Mouse (Mus musculus) lung, postnatal 14 days (tissue): ENCODE data around the gene Setx.
A peak's percentile ranks its signal among the peaks of the same experiment; 100 is the strongest.
"Not testable (repeated sequence)": the region's sequence is repeated elsewhere in the genome, so short reads cannot be mapped to it uniquely, and the experiment has no call there.

ENCODE experiments used
- DNase-seq: peaks from one replicate; pipeline ENCODE4 v3.0.0; 2021

Gene Setx

GRCm38 (mm10) chr2:29123907-29124569 is at the start of gene Setx:
Gene Setx (plus strand): TSS chr2:29124181.
- no peak for DNase-seq

- no peak for DNase-seq
Measured at GRCm38 (mm10) chr2:29074676-29075075, 49.3 kb upstream of the Setx start.

GRCm38 (mm10) chr2:29075331-29076070 is 48.5 kb upstream of the Setx start:
- no peak for DNase-seq

DNA sequence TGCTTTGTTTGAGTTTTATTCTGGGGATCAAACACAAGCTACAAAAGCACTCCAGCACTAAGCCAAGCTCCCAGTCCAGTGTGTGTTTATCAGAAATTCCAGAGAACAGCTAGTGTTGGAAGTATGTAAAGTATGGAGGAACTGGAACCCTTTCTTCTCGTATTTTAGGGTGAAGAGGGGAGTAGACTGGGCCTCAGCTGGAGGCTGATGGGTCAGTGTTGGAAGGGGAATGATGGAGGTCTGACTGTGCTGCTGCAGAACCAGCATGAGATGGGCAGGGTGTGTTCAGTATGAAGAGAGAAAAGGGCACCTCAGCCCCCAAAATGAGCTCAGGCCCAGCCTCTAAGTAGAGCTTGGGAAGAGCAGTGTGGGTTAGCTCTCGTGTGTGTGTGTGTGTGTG is 47.8 kb upstream of the Setx start:
- DNase-seq = no peak

GRCm38 (mm10) chr2:29081965-29082364 is 42.0 kb upstream of the Setx start:
- DNase-seq = no peak

DNA sequence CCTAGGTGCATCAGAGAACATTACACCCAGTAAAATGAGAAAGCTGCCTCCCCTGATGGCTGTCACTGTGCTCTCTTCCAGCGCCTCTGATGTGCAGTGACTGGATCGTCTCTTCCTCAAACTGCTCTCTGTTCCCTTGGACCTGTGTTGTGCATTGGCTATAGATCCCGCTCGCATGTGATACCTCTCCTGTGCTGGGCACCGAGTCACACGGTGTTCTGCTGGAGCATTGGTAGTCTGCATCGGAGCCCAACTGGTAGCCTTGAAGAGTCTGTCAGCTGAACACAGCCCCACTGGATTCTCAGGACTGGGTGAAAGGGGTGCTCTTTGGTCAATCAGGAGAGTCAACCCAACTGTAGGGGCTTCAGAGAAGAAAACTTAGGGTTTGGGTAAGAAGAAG is 38.0 kb upstream of the Setx start:
- DNase-seq = no peak

DNA sequence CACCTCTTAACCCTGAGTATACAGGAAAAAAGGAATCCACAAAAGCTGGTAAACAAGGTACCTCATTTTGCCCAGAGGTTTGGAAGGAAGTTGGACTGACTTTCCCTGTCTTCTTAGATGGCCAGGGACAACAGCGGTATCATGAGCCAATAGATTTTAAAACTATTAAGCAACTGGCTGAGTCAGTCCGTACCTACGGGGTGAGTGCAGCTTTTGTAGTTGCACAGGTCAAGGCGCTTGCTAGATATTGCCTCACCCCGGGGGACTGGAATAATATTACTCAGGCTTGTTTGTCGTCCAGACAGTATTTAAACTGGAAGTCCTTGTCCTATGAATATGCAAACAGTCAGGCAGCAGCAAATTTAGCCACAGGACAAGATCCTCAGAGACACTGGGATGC is 34.7 kb upstream of the Setx start:
- DNase-seq = not testable (repeated sequence)

DNA sequence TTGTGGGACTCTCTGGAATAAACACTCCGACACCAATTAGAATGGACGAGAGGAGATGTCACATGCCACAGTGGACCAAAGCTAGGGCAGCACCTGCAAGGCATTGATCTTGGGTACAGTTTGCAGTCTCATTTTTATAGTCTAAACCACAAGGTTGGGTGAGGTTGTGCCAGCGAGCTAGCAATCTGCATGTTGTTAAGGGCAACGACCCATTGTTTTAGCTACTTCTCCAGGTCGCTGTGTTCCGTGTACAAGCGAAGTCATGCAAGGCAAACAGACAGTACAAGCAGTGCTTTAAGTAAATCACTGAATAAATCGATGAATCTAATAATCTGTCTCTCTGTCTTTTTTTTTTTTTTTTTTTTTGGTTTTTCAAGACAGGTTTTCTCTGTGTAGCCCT is 28.3 kb upstream of the Setx start:
- no peak for DNase-seq

DNA sequence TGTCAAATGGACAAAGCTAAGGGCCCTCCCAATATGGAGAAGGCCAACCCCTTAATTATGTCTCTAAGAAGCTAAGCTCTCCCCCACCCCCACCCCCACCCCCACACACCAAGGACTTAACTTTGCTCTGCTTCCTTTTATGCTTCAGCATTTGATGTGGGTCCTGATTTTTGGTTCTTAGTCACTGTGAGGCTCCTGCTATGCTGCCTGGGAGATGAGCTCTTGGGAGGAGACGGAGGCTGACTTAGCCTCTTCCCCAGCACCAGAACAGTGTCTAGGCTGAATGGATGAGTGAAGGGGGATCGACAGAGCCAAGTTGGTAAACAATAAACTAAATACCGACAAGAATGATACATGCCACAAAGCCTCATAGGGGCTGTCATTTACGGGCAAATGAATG is 27.2 kb upstream of the Setx start:
- DNase-seq = no peak

GRCm38 (mm10) chr2:29097465-29097864 is 26.5 kb upstream of the Setx start:
- DNase-seq = no peak

- not testable (repeated sequence) for DNase-seq
Measured at GRCm38 (mm10) chr2:29097955-29098354, 26.0 kb upstream of the Setx start.

GRCm38 (mm10) chr2:29098786-29099185 is 25.2 kb upstream of the Setx start:
- DNase-seq = no peak

DNA sequence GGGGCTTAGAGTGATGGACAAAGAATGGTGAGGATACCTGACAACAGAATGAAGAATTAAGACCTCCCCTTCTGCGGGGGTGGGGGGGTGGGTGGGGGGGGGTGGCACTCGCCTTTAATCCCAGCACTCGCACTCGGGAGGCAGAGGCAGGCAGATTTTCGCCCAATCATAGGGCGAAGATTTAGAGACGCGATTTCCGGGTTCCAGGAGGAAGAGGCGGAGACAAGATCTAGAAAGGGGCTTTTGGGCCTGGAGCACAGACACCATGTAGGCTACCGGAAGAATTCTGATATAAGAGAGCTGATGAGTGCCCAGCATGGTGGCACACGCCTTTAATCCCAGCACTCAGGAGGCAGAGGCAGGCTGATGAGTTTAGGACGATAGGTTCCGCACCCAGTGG is 24.3 kb upstream of the Setx start:
- DNase-seq = no peak

GRCm38 (mm10) chr2:29100822-29101534 is 23.0 kb upstream of the Setx start:
- DNase-seq = no peak

DNA sequence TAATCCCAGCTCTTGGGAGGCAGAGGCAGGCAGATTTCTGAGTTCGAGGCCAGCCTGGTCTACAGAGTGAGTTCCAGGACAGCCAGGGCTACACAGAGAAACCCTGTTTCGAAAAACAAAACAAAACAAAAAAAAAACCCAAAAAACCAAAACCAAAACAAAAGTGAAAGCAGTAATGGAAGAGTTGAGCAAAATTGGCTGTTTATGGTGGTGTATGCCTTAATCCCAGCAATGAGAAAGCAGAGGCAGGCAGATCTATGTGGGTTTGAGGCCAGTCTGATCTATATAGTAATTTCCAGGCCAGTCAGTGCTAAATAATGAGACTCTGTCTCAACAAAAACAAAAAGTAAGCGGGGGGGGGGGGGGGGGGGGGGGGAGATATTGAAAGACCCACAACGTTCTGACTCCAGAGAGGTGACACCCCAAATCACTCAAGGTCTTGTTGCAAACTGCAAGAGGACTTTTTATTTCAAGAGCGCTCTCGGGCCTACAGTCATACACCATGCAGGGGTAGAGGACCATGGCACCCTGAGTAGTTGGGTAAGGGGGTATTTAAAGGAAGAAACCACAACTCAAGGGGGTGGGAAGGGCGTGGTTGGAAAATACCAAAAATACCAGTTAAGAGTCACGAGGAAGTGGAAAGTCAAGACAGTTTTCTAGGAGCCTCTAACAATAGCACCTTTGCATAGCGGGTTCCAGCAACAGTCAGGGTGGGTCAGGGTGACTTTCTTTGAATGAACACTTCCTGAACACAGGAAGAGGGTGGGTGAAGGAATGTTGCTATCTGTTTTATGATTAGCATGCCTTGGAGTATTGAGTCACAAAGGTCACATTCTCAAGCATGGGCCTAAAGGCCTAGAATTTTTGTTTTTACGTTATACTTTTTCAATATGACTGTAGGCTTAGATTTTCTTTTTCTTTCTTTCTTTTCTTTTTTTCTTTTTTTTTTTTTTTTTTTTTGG is 21.3 kb upstream of the Setx start:
- not testable (repeated sequence) for DNase-seq

DNA sequence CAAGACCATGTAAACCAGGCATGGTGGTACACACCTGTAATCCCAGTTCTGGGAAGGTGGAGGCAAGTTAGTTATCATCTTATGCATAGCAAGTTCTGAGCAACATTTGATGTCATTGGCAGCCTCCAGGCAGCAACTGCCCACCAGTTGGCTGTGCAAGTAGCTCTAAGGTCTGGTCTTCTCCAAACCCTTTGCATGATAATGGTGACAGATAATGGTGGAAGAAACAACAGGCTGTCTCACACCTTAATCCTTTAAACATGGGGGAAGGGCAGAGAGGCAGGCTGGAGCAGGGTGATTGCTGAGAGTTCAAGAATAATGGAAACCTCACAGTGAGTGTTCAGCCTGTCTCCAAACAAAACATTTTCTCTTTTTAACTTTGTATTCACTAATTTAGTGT is 3.0 kb upstream of the Setx start:
- no peak for DNase-seq

GRCm38 (mm10) chr2:29122446-29122845 is 1.5 kb upstream of the Setx start:
- no peak for DNase-seq

- DNase-seq = no peak
Measured at GRCm38 (mm10) chr2:29124571-29124935, 572 bp downstream of the Setx start.

- peak; percentile 100 for DNase-seq
Measured at GRCm38 (mm10) chr2:29124936-29125701, 1.1 kb downstream of the Setx start.

DNA sequence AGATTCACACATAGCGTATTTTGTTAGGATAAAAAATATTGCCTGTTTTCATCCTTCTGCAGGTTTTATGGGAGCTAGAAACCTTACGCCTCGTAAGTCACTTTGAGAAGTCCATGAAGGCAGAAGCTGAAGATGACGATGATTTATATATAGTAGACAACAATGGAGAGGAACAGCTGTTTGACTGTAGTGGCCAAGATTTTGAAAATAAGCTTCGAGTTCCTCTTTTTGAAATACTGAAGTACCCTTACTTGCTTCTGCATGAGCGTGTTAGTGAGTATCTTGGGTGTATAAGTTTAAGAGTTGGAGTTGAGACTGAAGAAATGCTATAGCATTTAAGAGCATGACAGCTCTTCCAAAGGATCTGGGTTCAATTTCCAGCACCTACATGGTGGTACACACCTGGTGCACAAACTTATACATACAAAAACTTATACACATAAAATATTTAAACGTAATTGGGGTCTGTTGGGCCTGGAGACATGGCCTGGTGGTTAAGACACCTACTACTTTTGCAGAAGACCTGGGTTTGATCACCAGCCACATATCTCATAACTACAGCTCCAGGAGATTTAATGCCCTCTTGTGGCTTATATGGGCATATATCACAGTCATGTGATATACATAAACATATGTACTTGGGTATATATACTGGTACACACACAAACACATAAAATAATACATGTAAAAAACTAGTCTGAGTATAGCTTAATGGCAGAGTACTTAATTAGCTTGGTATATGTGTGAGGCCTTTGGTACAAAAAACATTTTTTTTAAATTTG is 6.3 kb downstream of the Setx start:
- DNase-seq = no peak

DNA sequence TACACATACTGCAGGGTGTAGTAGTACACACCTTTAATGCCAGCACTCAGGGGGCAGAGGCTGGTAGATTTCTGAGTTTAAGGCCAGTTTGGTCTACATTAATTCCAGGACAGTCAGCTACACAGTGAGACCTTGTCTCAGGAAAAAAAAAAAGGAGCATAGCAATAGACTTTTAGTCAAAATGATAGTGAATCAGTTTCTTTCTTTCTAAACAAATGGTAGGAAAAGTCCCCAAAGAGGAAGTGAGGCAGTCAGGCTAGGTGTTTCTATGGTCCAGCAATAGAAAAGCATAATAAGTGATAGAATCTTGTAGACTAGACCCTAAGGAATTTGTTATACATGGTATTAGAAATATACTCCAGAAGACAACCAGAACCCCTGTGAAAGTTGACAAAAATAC is 11.2 kb downstream of the Setx start:
- DNase-seq = no peak
